Mouse (Mus musculus) MEL (cell line): ENCODE measurements around the gene Prtn3. TPM values are rescaled to one million over a fixed set of nuclear protein-coding genes. Genes with fewer than 3 reads are reported as not detected.

ENCODE experiments used
- DNase-seq: peaks from one replicate; pipeline ENCODE4 v3.0.0; 2011; ENCODE audit warnings: low read depth, low spot score
- H3K27ac ChIP-seq: 2 replicates; pipeline ENCODE4 v1.5.1; 2012; ENCODE audit warnings: low read depth, mild to moderate bottlenecking, control low read depth, low read length, moderate library complexity; ENCODE audit not compliant: control insufficient read depth
- H3K27me3 ChIP-seq, 2 experiments: fragments of 150-350 bp in 1 of 2; sonication (generic) in 1 of 2; 2 replicates each; pipeline ENCODE4 v1.6.1; 2012; ENCODE audit warnings: low read length in 2 of 2, mild to moderate bottlenecking in 2 of 2, improper control_type of control experiment in 1 of 2, moderate library complexity in 1 of 2; ENCODE audit not compliant: insufficient read depth in 2 of 2, control insufficient read depth in 1 of 2
- H3K36me3 ChIP-seq, 2 experiments: 2 replicates each; pipeline ENCODE4 v1.6.1; 2012 to 2014; ENCODE audit warnings: low read length in 2 of 2, improper control_type of control experiment in 1 of 2, inconsistent platforms in 1 of 2, mild to moderate bottlenecking in 1 of 2; ENCODE audit not compliant: insufficient read depth in 2 of 2, control insufficient read depth in 1 of 2
- H3K4me1 ChIP-seq, 2 experiments: fragments of 150-350 bp in 1 of 2; sonication (generic) in 1 of 2; 2 replicates each; pipeline ENCODE4 v1.6.1; 2012; ENCODE audit warnings: low read length in 2 of 2, improper control_type of control experiment in 1 of 2, mild to moderate bottlenecking in 1 of 2; ENCODE audit not compliant: insufficient read depth in 2 of 2, control insufficient read depth in 1 of 2
- H3K4me3 ChIP-seq, 2 experiments: fragments of 150-350 bp in 1 of 2; sonication (generic) in 1 of 2; 2 replicates each; pipeline ENCODE4 v1.5.1; 2012; ENCODE audit warnings: low read depth in 2 of 2, low read length in 2 of 2, mild to moderate bottlenecking in 2 of 2, moderate library complexity in 2 of 2, control low read depth in 1 of 2, improper control_type of control experiment in 1 of 2; ENCODE audit not compliant: control insufficient read depth in 1 of 2, insufficient read depth in 1 of 2
- H3K79me2 ChIP-seq: 2 replicates; pipeline ENCODE4 v1.6.1; 2012; ENCODE audit warnings: mild to moderate bottlenecking, low read length, moderate library complexity; ENCODE audit not compliant: control insufficient read depth, poor library complexity, insufficient read depth
- H3K9ac ChIP-seq: 2 replicates; pipeline ENCODE4 v1.6.1; 2012; ENCODE audit warnings: low read depth, mild to moderate bottlenecking, control low read depth, low read length, moderate library complexity; ENCODE audit not compliant: control insufficient read depth, poor library complexity, severe bottlenecking
- H3K9me3 ChIP-seq: fragments of 150-350 bp; sonication (generic); replicated peaks from 2 replicates; pipeline ENCODE4 v1.6.1; 2012; ENCODE audit warnings: mild to moderate bottlenecking, low read length, improper control_type of control experiment, moderate library complexity; ENCODE audit not compliant: insufficient read depth
- BHLHE40 ChIP-seq: IDR thresholded peaks from 2 replicates; pipeline ENCODE4 v1.6.1; 2012; ENCODE audit warnings: low read depth, mild to moderate bottlenecking, inconsistent platforms, low read length, improper control_type of control experiment, borderline replicate concordance
- CHD1 ChIP-seq: IDR thresholded peaks from 2 replicates; pipeline ENCODE4 v1.6.1; 2012; ENCODE audit warnings: low read depth, mild to moderate bottlenecking, inconsistent platforms, low read length, improper control_type of control experiment
- CTCF ChIP-seq, 3 experiments: IDR thresholded peaks in 2 of 3; conservative IDR thresholded peaks in 1 of 3; 2 replicates each; pipeline ENCODE4 v1.5.1; 2011 to 2012; ENCODE audit warnings: low read length in 3 of 3, low read depth in 2 of 3, mild to moderate bottlenecking in 2 of 3, improper control_type of control experiment in 1 of 3, inconsistent platforms in 1 of 3, mixed read lengths in 1 of 3, moderate library complexity in 1 of 3; ENCODE audit not compliant: control insufficient read depth in 1 of 3, insufficient read depth in 1 of 3, poor library complexity in 1 of 3, severe bottlenecking in 1 of 3
- E2F4 ChIP-seq: IDR thresholded peaks from 2 replicates; pipeline ENCODE4 v1.6.1; 2011; ENCODE audit warnings: low read depth, low read length, improper control_type of control experiment, borderline replicate concordance
- ELF1 ChIP-seq: IDR thresholded peaks from 2 replicates; pipeline ENCODE4 v1.6.1; 2014; ENCODE audit warnings: low read depth, mild to moderate bottlenecking, inconsistent platforms, low read length, improper control_type of control experiment, moderate library complexity
- EP300 ChIP-seq, 2 experiments: IDR thresholded peaks; 2 replicates each; pipeline ENCODE4 v1.6.1; 2011; ENCODE audit warnings: improper control_type of control experiment in 2 of 2, low read length in 2 of 2, low read depth in 1 of 2, mild to moderate bottlenecking in 1 of 2
- ETS1 ChIP-seq: IDR thresholded peaks from 2 replicates; pipeline ENCODE4 v1.6.1; 2012; ENCODE audit warnings: low read depth, mild to moderate bottlenecking, inconsistent platforms, low read length, improper control_type of control experiment, moderate library complexity
- GABPA ChIP-seq: IDR thresholded peaks from 2 replicates; pipeline ENCODE4 v1.6.1; 2012; ENCODE audit warnings: low read depth, mild to moderate bottlenecking, inconsistent platforms, low read length, improper control_type of control experiment, moderate library complexity
- HCFC1 ChIP-seq: IDR thresholded peaks from 2 replicates; pipeline ENCODE4 v1.6.1; 2012; ENCODE audit warnings: low read depth, mild to moderate bottlenecking, inconsistent platforms, low read length, improper control_type of control experiment, moderate library complexity
- JUND ChIP-seq: IDR thresholded peaks from 2 replicates; pipeline ENCODE4 v1.6.1; 2011; ENCODE audit warnings: low read depth, mild to moderate bottlenecking, improper control_type of control experiment, low read length
- KAT2A ChIP-seq: conservative IDR thresholded peaks from 2 replicates; pipeline ENCODE4 v1.6.1; 2012; ENCODE audit warnings: low read depth, low read length, improper control_type of control experiment, inconsistent platforms
- MAFK ChIP-seq: IDR thresholded peaks from 2 replicates; pipeline ENCODE4 v1.6.1; 2011; ENCODE audit warnings: low read depth, mild to moderate bottlenecking, low read length, improper control_type of control experiment, borderline replicate concordance
- MAX ChIP-seq: IDR thresholded peaks from 2 replicates; pipeline ENCODE4 v1.6.1; 2011; ENCODE audit warnings: low read length, improper control_type of control experiment
- MAZ ChIP-seq: IDR thresholded peaks from 2 replicates; pipeline ENCODE4 v1.6.1; 2012; ENCODE audit warnings: low read depth, mild to moderate bottlenecking, inconsistent platforms, low read length, improper control_type of control experiment
- MEF2A ChIP-seq: IDR thresholded peaks from 2 replicates; pipeline ENCODE4 v1.6.1; 2014; ENCODE audit warnings: low read depth, mild to moderate bottlenecking, inconsistent platforms, low read length, improper control_type of control experiment; ENCODE audit not compliant: poor library complexity, insufficient replicate concordance, severe bottlenecking; ENCODE audit errors: extremely low read depth
- MYB ChIP-seq: IDR thresholded peaks from 2 replicates; pipeline ENCODE4 v1.6.1; 2011; ENCODE audit warnings: mild to moderate bottlenecking, low read depth, low read length, improper control_type of control experiment
- NELFE ChIP-seq: IDR thresholded peaks from 2 replicates; pipeline ENCODE4 v1.6.1; 2011; ENCODE audit warnings: low read depth, low read length, improper control_type of control experiment
- NRF1 ChIP-seq: IDR thresholded peaks from 2 replicates; pipeline ENCODE4 v1.6.1; 2014; ENCODE audit warnings: low read depth, mild to moderate bottlenecking, inconsistent platforms, low read length, improper control_type of control experiment, moderate library complexity; ENCODE audit not compliant: poor library complexity, insufficient read depth, severe bottlenecking
- POLR2A ChIP-seq, 2 experiments: IDR thresholded peaks; 2 replicates each; pipeline ENCODE4 v1.6.1; 2011 to 2012; ENCODE audit warnings: low read length in 2 of 2, mild to moderate bottlenecking in 2 of 2, control low read depth in 1 of 2, improper control_type of control experiment in 1 of 2, low read depth in 1 of 2, moderate library complexity in 1 of 2; ENCODE audit not compliant: control insufficient read depth in 1 of 2, insufficient read depth in 1 of 2, poor library complexity in 1 of 2
- POLR2AphosphoS2 ChIP-seq: IDR thresholded peaks from 2 replicates; pipeline ENCODE4 v1.6.1; 2011; ENCODE audit warnings: low read length, improper control_type of control experiment
- POLR2AphosphoS5 ChIP-seq: IDR thresholded peaks from 2 replicates; pipeline ENCODE4 v1.6.1; 2012; ENCODE audit warnings: low read depth, borderline replicate concordance, mild to moderate bottlenecking, inconsistent platforms, low read length, moderate library complexity, mixed read lengths
- RAD21 ChIP-seq: IDR thresholded peaks from 2 replicates; pipeline ENCODE4 v1.6.1; 2011; ENCODE audit warnings: mild to moderate bottlenecking, low read depth, low read length, improper control_type of control experiment
- RCOR1 ChIP-seq: IDR thresholded peaks from 2 replicates; pipeline ENCODE4 v1.6.1; 2012; ENCODE audit warnings: low read depth, mild to moderate bottlenecking, inconsistent platforms, low read length, improper control_type of control experiment
- SIN3A ChIP-seq: IDR thresholded peaks from 2 replicates; pipeline ENCODE4 v1.6.1; 2012; ENCODE audit warnings: low read length, improper control_type of control experiment, inconsistent platforms
- SMC3 ChIP-seq: IDR thresholded peaks from 2 replicates; pipeline ENCODE4 v1.6.1; 2011; ENCODE audit warnings: low read depth, low read length, improper control_type of control experiment
- TAL1 ChIP-seq: IDR thresholded peaks from 2 replicates; pipeline ENCODE4 v1.6.1; 2012; ENCODE audit warnings: mild to moderate bottlenecking, inconsistent platforms, low read length, moderate library complexity, mixed read lengths
- TBP ChIP-seq: IDR thresholded peaks from 2 replicates; pipeline ENCODE4 v1.8.0; 2011; ENCODE audit warnings: low read depth, low read length, improper control_type of control experiment
- TCF12 ChIP-seq: IDR thresholded peaks from 2 replicates; pipeline ENCODE4 v1.6.1; 2014; ENCODE audit warnings: low read depth, mild to moderate bottlenecking, inconsistent platforms, low read length, improper control_type of control experiment, moderate library complexity
- UBTF ChIP-seq: IDR thresholded peaks from 2 replicates; pipeline ENCODE4 v1.6.1; 2012; ENCODE audit warnings: low read depth, mild to moderate bottlenecking, inconsistent platforms, low read length, improper control_type of control experiment, moderate library complexity, borderline replicate concordance; ENCODE audit not compliant: insufficient read depth
- USF1 ChIP-seq: IDR thresholded peaks from 2 replicates; pipeline ENCODE4 v1.6.1; 2014; ENCODE audit warnings: low read depth, mild to moderate bottlenecking, inconsistent platforms, low read length, improper control_type of control experiment, moderate library complexity
- ZC3H11A ChIP-seq: IDR thresholded peaks from 2 replicates; pipeline ENCODE4 v1.6.1; 2012; ENCODE audit warnings: low read depth, mild to moderate bottlenecking, inconsistent platforms, low read length, improper control_type of control experiment
- ZKSCAN1 ChIP-seq: IDR thresholded peaks from 2 replicates; pipeline ENCODE4 v1.6.1; 2012; ENCODE audit warnings: low read depth, mild to moderate bottlenecking, inconsistent platforms, low read length, improper control_type of control experiment, moderate library complexity
- ZMIZ1 ChIP-seq: IDR thresholded peaks from 2 replicates; pipeline ENCODE4 v1.6.1; 2012; ENCODE audit warnings: low read depth, mild to moderate bottlenecking, inconsistent platforms, low read length, improper control_type of control experiment, moderate library complexity
- ZNF384 ChIP-seq: IDR thresholded peaks from 2 replicates; pipeline ENCODE4 v1.6.1; 2012; ENCODE audit warnings: low read depth, mild to moderate bottlenecking, inconsistent platforms, low read length, improper control_type of control experiment
- polyA plus RNA-seq, 2 experiments: library from polyadenylated mRNA; stranded (reverse) in 1 of 2; unstranded in 1 of 2; fragments of >175 nt in 1 of 2; fragments of >200 nt in 1 of 2; gene quantifications; 2 replicates each; pipeline versions ENCODE4 v1.2.1 to v1.2.4; 2012; ENCODE audit warnings: low replicate concordance in 2 of 2, low read depth in 1 of 2; ENCODE audit not compliant: insufficient read length in 2 of 2, insufficient read depth in 1 of 2, missing spikeins in 1 of 2
- total RNA-seq: library from RNA; depleted of rRNA; stranded (reverse); fragments of 300-350 nt; gene quantifications from 2 replicates; pipeline ENCODE4 v1.2.3, GENCODE M21; 2012

Prtn3 gene
- total and polyA plus RNA-seq, 3 experiments = 11.2 to 31.5 TPM; not detected in 1

DNA sequence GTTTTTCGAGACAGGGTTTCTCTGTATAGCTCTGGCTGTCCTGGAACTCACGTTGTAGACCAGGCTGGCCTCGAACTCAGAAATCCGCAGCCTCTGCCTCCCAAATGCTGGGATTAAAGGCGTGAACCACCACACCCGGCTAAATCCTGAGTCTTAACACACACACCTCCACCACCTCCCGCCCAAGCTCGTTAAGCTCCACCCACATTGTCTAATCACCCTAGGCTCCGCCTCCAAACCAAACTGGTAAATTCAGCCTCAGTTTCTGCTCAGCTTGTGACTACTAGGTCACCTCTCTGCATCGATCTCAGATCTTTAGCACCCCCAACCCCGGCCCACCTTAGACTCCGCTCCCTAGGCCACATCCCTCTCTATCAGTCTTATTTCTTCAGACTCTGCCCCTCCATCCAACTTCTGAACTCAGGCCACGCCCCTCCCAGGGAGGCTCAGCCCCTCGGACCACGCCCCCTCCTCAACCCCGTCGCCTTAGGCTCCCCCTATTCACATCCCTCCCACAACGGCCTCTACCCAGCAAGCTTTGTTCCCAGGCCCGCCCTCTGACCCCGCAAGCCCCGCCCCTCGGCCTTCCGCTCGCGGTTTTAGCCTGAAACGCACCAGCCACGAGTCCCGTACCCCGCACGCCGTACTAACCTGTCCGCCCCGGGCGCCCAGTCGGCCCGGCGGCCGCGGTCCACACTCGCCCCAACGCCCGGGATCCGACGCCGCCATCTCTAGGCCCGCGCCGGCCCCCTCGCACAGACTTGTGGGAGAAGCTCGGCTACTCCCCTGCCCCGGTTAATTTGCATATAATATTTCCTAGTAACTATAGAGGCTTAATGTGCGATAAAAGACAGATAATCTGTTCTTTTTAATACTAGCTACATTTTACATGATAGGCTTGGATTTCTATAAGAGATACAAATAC lies 34.2 kb downstream of the Prtn3 start, which contains the start of gene Med16:
TSS of gene Med16 (minus strand) at position 757 of the 925 bp plus-strand sequence.
- no peaks in the 10 kb centered on the region; the same call in 1 of the 2 replicates for H3K79me2 ChIP-seq
- H3K27me3 ChIP-seq = no peaks in the 10 kb centered on the region
- H3K4me3 ChIP-seq = peak within 1 kb of the TSS; percentile 73 to 85
- DNase-seq = peak; percentile 98
- H3K4me1 ChIP-seq = peaks cover 0 to 5% of the 10 kb centered on the region in 2 experiments; a peak in 2 of 4 replicates
- H3K27ac ChIP-seq = peak within 1 kb of the TSS; percentile 91
- H3K9ac ChIP-seq = peak within 1 kb of the TSS; percentile 96
- H3K9me3 ChIP-seq = no peaks in the 10 kb centered on the region
- no peaks in the 10 kb centered on the region; a peak in 1 of 4 replicates for H3K36me3 ChIP-seq
- no peak for TF ChIP-seq CHD1
- TF ChIP-seq POLR2AphosphoS5 = no peak
- TF ChIP-seq HCFC1 = peak; percentile 81
- 0 out of 2 replicates have a peak, but pooled peaks have one; percentile 31 for TF ChIP-seq MAZ
- no peak for TF ChIP-seq UBTF
- TF ChIP-seq SIN3A = peak; percentile 81
- TF ChIP-seq KAT2A = peak; percentile 55; the same call in 1 of the 2 replicates
- peak; percentile 53; the same call in 1 of the 2 replicates for TF ChIP-seq NELFE
- no peak; the same call in 1 of the 2 replicates for TF ChIP-seq E2F4
- 0 out of 2 replicates have a peak, but pooled peaks have one; percentile 60 for TF ChIP-seq MYB
- no peak for TF ChIP-seq MAFK
- no peak for TF ChIP-seq RCOR1
- peak; percentile 55 to 78; a peak in 3 of 4 replicates for TF ChIP-seq POLR2A (IDR thresholded peaks at IDR 0.05; ENCODE audit: control insufficient read depth in 1 of 2, insufficient read depth in 1 of 2, low read depth in 1 of 2, low read length in 2 of 2, poor library complexity in 1 of 2)
- TF ChIP-seq TAL1 = no peak
- no peak for TF ChIP-seq MEF2A
- no peak; the same call in 1 of the 2 replicates for TF ChIP-seq ELF1
- TF ChIP-seq MAX = no peak
- TF ChIP-seq EP300 (IDR thresholded peaks at IDR 0.05; ENCODE audit: low read depth in 1 of 2, low read length in 2 of 2) = 0 out of 4 replicates have a peak, but pooled peaks of 1 of the 2 experiments have one; percentile 7
- no peak for TF ChIP-seq BHLHE40
- TF ChIP-seq GABPA = no peak
- TF ChIP-seq TBP = peak; percentile 91
- no peak; the same call in 1 of the 2 replicates for TF ChIP-seq ZNF384
- TF ChIP-seq ETS1 = 0 out of 2 replicates have a peak, but pooled peaks have one; percentile 43
- no peak for TF ChIP-seq RAD21
- TF ChIP-seq CTCF (IDR thresholded peaks at IDR 0.05 in 2 of 3, conservative IDR thresholded peaks at IDR 0.05 in 1 of 3; ENCODE audit: control insufficient read depth in 1 of 3, insufficient read depth in 1 of 3, low read depth in 2 of 3, low read length in 3 of 3, poor library complexity in 1 of 3, severe bottlenecking in 1 of 3) = no peak
- no peak for TF ChIP-seq SMC3
- TF ChIP-seq ZKSCAN1 = no peak
- TF ChIP-seq POLR2AphosphoS2 = no peak
- no peak for TF ChIP-seq NRF1
- no peak for TF ChIP-seq USF1
- no peak for TF ChIP-seq JUND
- peak; percentile 9; the same call in 1 of the 2 replicates for TF ChIP-seq TCF12
- no peak for TF ChIP-seq ZMIZ1
- no peak for TF ChIP-seq ZC3H11A
